Mouse (Mus musculus) liver, postnatal 0 days (tissue): ENCODE results near the gene Hp1bp3.

Experiments
- CTCF ChIP-seq: sonication (generic); IDR thresholded peaks from 2 replicates; pipeline ENCODE4 v1.5.1; 2016; ENCODE audit warnings: antibody characterized with exemption, low read depth
- EP300 ChIP-seq: IDR thresholded peaks from 2 replicates; pipeline ENCODE4 v1.6.1; 2016; ENCODE audit warnings: antibody characterized with exemption, low read depth, mild to moderate bottlenecking

DNA sequence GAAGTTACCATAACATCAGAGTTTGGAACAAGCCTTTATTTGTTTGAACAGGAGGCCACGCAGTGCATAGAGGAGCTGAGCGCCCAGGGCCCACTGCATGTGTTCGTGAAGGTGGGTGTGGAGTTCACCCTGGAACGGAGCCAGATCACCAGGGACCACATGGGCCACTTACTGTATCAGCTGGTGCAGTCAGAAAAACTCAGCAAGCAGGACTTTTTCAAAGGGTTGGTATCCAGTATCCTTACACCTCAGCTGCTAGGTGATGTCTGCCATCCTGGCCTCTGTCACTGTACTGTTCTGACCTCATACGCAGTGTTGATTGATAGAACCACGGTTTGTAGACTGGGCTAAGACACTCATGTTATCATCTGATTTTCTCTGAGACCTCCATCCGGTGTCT is 28.1 kb upstream of the Hp1bp3 start:
- TF ChIP-seq CTCF (no peak), EP300 (peak; percentile 93)
